Mouse (Mus musculus): Measurements from ENCODE around the gene Hpcal1.
"Not testable (repeated sequence)": the region's sequence is repeated elsewhere in the genome, so short reads cannot be mapped to it uniquely, and the experiment has no call there.

The Hpcal1 gene

GRCm38 (mm10) chr12:17791111-17791510 is 100.5 kb downstream of the Hpcal1 start:
- DNase-seq: no peak

- no peak for DNase-seq
Measured at GRCm38 (mm10) chr12:17792756-17793155, 102.1 kb downstream of the Hpcal1 start.

- peak; percentile 89 for DNase-seq
Measured at GRCm38 (mm10) chr12:17795660-17796278, 105.1 kb downstream of the Hpcal1 start.

GRCm38 (mm10) chr12:17798261-17798660 is 107.6 kb downstream of the Hpcal1 start:
- DNase-seq: not testable (repeated sequence)

GRCm38 (mm10) chr12:17808542-17808941 is 117.9 kb downstream of the Hpcal1 start:
- peak; percentile 93 for DNase-seq

- DNase-seq: not testable (repeated sequence)
Measured at GRCm38 (mm10) chr12:17835279-17835678, 144.6 kb downstream of the Hpcal1 start.

All from lung, postnatal 36 days (tissue).